Comparison of ENCODE assay signal across 8 mouse cellular contexts in the genomic region with DNA sequence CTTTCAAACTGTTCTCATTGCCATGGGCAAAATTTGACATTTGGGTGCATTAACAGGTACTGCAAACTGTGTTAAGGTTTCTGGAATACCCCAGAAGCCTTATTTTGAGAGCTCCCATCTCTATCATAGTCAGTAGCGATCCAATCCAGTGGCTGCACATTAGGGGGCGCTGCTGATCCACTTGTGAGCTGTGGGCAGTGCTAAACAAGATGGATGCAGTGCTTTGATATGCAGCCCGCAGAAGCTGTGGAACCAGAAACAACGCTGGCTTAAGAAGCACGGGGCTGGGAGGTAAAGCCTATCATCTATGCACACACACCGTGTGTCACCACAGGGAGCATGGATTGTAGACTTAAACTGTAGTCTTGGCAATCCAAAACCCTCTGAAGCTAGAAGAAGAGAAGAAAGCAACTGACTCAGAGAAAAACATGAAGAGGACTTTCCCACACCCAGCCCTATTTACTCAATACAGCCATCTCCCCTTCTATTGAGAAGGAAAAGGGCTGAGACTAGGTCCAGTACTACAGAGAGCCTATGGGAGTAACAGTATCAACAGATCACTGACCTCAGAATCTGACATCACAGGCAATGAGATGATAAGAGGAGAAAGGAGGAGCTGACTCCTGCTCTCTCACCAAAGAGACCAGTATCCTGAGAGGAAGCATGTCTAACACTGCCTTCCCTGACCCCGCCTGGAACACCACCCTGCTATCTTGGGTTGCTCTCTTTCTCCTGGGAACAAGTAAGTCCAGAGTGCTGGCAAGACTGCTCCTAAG.
DNase-seq lines count a peak whose midpoint lies in the region; ATAC-seq lines count a peak whose summit lies in the region.

No protein-coding gene starts in this region.

- no peak overlapping the region for H3K4me3 ChIP-seq in embryonic facial prominence, embryonic 10.5 days
- H3K4me3 ChIP-seq in heart, embryonic 14.5 days (ENCODE audit: control insufficient read depth in 1 of 2, insufficient read depth in 1 of 2, low read depth in 1 of 2, low read length in 2 of 2): no peak overlapping the region
- peak overlapping the region; percentile 20; the same call in 1 of the 2 replicates for H3K4me3 ChIP-seq in liver, embryonic 15.5 days (replicated peaks)
- no peak overlapping the region for H3K4me3 ChIP-seq in neural tube, embryonic 11.5 days (ENCODE audit: low read depth, low read length)

- peak; percentile 59 for DNase-seq in adrenal gland, postnatal 25 days
- DNase-seq in embryonic facial prominence, embryonic 10.5 days (ENCODE audit: low spot score): peak; percentile 56
- peak; percentile 63 to 69 for DNase-seq in kidney, postnatal 25 days
- peak; percentile 70 for DNase-seq in neural tube, embryonic 11.5 days (ENCODE audit: low spot score)
- DNase-seq in testis, postnatal 14 days (ENCODE audit: low spot score): peak; percentile 18

- H3K9ac ChIP-seq in heart, embryonic 14.5 days (ENCODE audit: low read length): no peak overlapping the region
- H3K9ac ChIP-seq in liver, embryonic 15.5 days: no peak overlapping the region
- no peak overlapping the region for H3K9ac ChIP-seq in neural tube, embryonic 11.5 days (ENCODE audit: low read length)

- H3K27ac ChIP-seq in embryonic facial prominence, embryonic 10.5 days (replicated peaks): no peak overlapping the region
- no peak overlapping the region for H3K27ac ChIP-seq in heart, embryonic 14.5 days (replicated peaks in 1 of 2; ENCODE audit: control insufficient read depth in 1 of 2, insufficient read depth in 1 of 2, low read depth in 2 of 2, low read length in 2 of 2)
- no peak overlapping the region for H3K27ac ChIP-seq in liver, embryonic 15.5 days (replicated peaks)
- H3K27ac ChIP-seq in neural tube, embryonic 11.5 days (ENCODE audit: low read depth, low read length): no peak overlapping the region

- 18% methylated on average over 7 of the region's 7 CpGs for WGBS in embryonic facial prominence, embryonic 10.5 days
- 9% methylated on average over 7 of the region's 7 CpGs for WGBS in heart, embryonic 14.5 days
- WGBS in liver, embryonic 15.5 days (ENCODE audit: insufficient replicate concordance): 3% methylated on average over 7 of the region's 7 CpGs
- WGBS in neural tube, embryonic 11.5 days: 17% methylated on average over 7 of the region's 7 CpGs

- peak overlapping the region; percentile 24 for H3K4me2 ChIP-seq in heart, embryonic 14.5 days (ENCODE audit: low read length)
- peak overlapping the region; percentile 53 for H3K4me2 ChIP-seq in liver, embryonic 15.5 days
- peak overlapping the region; percentile 9; the same call in 1 of the 2 replicates for H3K4me2 ChIP-seq in neural tube, embryonic 11.5 days (ENCODE audit: low read depth)

- peak; percentile 60 for ATAC-seq in CD4-positive, CD25-positive, alpha-beta regulatory T cell, adult 4 months
- ATAC-seq in heart, embryonic 14.5 days (ENCODE audit: insufficient number of reproducible peaks, insufficient read depth, low FRiP score, low read depth): no peak
- peak; percentile 80 for ATAC-seq in liver, embryonic 15.5 days (ENCODE audit: insufficient read depth)
- peak; percentile 71; the same call in 1 of the 2 replicates for ATAC-seq in neural tube, embryonic 11.5 days (ENCODE audit: insufficient read depth, low FRiP score, low TSS enrichment)

- H3K4me1 ChIP-seq in embryonic facial prominence, embryonic 10.5 days: no peaks in the 10 kb centered on the region
- H3K4me1 ChIP-seq in heart, embryonic 14.5 days (ENCODE audit: control insufficient read depth in 2 of 2, insufficient read depth in 2 of 2, low read length in 2 of 2): no peaks in the 10 kb centered on the region
- H3K4me1 ChIP-seq in liver, embryonic 15.5 days (replicated peaks): peaks cover 23% of the 10 kb centered on the region
- H3K4me1 ChIP-seq in neural tube, embryonic 11.5 days (ENCODE audit: control insufficient read depth, insufficient read depth, low read length): no peaks in the 10 kb centered on the region

- H3K36me3 ChIP-seq in embryonic facial prominence, embryonic 10.5 days (replicated peaks): no peaks in the 10 kb centered on the region
- no peaks in the 10 kb centered on the region for H3K36me3 ChIP-seq in heart, embryonic 14.5 days (ENCODE audit: control insufficient read depth, insufficient read depth, low read length)
- H3K36me3 ChIP-seq in liver, embryonic 15.5 days (replicated peaks): no peaks in the 10 kb centered on the region
- H3K36me3 ChIP-seq in neural tube, embryonic 11.5 days (ENCODE audit: control insufficient read depth, insufficient read depth, low read length): no peaks in the 10 kb centered on the region

- H3K27me3 ChIP-seq in embryonic facial prominence, embryonic 10.5 days (replicated peaks; ENCODE audit: low read depth, poor library complexity, severe bottlenecking): no peaks in the 10 kb centered on the region
- no peaks in the 10 kb centered on the region for H3K27me3 ChIP-seq in heart, embryonic 14.5 days (ENCODE audit: control insufficient read depth, insufficient read depth, low read length)
- H3K27me3 ChIP-seq in liver, embryonic 15.5 days: no peaks in the 10 kb centered on the region
- no peaks in the 10 kb centered on the region for H3K27me3 ChIP-seq in neural tube, embryonic 11.5 days (ENCODE audit: control insufficient read depth, insufficient read depth, low read length)

- H3K9me3 ChIP-seq in embryonic facial prominence, embryonic 10.5 days: no peaks in the 10 kb centered on the region
- no peaks in the 10 kb centered on the region for H3K9me3 ChIP-seq in heart, embryonic 14.5 days (ENCODE audit: control insufficient read depth, low read length)
- H3K9me3 ChIP-seq in liver, embryonic 15.5 days (replicated peaks): no peaks in the 10 kb centered on the region
- no peaks in the 10 kb centered on the region for H3K9me3 ChIP-seq in neural tube, embryonic 11.5 days (ENCODE audit: control insufficient read depth, low read length)

Comparison
In these comparisons a context has a peak if more than half of its experiments do, and no peak if none do; other contexts are left out.
1. DNase-seq: peak in every context shown above with its lines; median percentile 70 in neural tube, embryonic 11.5 days; 66 in kidney, postnatal 25 days; 59 in adrenal gland, postnatal 25 days; 56 in embryonic facial prominence, embryonic 10.5 days; 18 in testis, postnatal 14 days.